Mouse (Mus musculus): ENCODE measurements around the gene Acmsd.

GRCm38 (mm10) chr1:127780142-127780541, 50.9 kb downstream of the Acmsd start:
- TF ChIP-seq CTCF (IDR thresholded peaks at IDR 0.05; ENCODE audit: control insufficient read depth, insufficient read depth, insufficient read length) (no peak), MAX (IDR thresholded peaks at IDR 0.05) (no peak), MYOD1 (IDR thresholded peaks at IDR 0.05; ENCODE audit: control insufficient read depth, insufficient read length, low read depth) (no peak), FOSL1 (IDR thresholded peaks at IDR 0.05; ENCODE audit: insufficient read depth, low read length, poor library complexity, severe bottlenecking) (no peak), USF1 (IDR thresholded peaks at IDR 0.05; ENCODE audit: low read depth) (no peak)
